Mouse (Mus musculus) megakaryocyte-erythroid progenitor cell, adult 5-6 weeks (primary cell): Measurements from ENCODE around the gene Matn4. TPM values are rescaled to one million over a fixed set of nuclear protein-coding genes. Genes with fewer than 3 reads are reported as not detected.

Experiments used
- ATAC-seq: replicated peaks from 2 replicates; pipeline ENCODE4 v1.8.0; 2016; ENCODE audit warnings: mild to moderate bottlenecking, inconsistent platforms; ENCODE audit not compliant: severe bottlenecking, poor library complexity, low FRiP score, low TSS enrichment
- total RNA-seq, 2 experiments: library from RNA; stranded (forward) in 1 of 2; stranded (reverse) in 1 of 2; fragments of 200-1000, 215-1000 nt in 1 of 2; fragments of >200 nt in 1 of 2; fragmentation: Nextera tagmentation in 1 of 2; gene quantifications; 2 replicates each; pipeline ENCODE4 v1.2.3; 2014 to 2017

The Matn4 gene
- total RNA-seq (2014; fragmentation: Nextera tagmentation) (not detected in 2 replicates), total RNA-seq (2017) (0.09 TPM in 1 of 2 replicates, not detected in the other)

DNA sequence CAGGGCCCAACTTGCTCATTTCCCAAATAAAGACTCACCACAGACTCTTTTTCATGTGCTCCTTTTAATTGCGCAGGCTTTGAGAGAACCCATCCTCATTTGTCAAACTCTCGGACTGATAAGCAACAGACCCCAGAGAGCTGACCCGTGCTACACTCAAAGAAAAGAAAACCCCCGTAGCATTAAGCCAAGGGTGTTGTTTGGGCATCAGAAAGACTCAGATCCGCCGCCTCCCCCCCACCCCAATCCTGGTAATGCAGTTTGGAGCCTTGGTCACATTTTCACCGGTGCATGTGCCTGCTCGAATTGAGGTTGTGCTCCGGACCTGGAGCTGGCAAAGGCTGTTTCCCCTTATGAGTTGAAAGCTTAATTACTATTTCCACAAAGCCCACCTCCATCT, at the start of gene Matn4:
TSS of gene Matn4 (minus strand) at position 101 of the 400 bp plus-strand sequence.
- ATAC-seq, result no peak

DNA sequence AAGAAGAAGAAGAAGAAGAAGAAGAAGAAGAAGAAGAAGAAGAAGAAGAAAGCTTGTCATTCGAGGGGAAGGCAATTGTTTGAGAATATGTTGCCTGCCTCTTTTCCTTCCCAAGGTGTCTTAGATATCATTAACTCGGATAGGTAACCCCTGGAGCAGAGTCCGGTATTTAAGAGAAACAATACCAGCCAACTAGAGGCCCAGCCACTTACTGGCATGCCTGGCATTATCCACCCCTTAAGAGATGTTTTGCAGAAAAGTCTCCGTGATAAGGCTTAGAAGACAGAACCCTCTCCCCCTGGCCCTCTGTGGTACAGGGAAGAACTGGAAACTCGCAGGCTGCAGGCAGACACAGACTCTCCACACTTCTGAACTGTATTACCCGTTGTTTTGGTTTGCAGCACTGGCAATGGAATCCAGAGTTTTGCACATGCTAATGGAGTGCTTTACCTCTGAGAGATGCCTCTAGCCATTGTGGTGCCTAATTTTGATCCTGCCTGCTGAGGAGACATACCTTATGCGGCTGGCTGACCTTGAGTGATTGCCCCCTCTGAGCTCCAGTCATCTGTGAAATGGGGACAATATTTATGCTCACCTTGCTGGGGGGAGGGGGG, 49.0 kb upstream of the Matn4 start:
- no peak for ATAC-seq

GRCm38 (mm10) chr2:164453047-164453757, 48.2 kb upstream of the Matn4 start:
- ATAC-seq, result no peak

DNA sequence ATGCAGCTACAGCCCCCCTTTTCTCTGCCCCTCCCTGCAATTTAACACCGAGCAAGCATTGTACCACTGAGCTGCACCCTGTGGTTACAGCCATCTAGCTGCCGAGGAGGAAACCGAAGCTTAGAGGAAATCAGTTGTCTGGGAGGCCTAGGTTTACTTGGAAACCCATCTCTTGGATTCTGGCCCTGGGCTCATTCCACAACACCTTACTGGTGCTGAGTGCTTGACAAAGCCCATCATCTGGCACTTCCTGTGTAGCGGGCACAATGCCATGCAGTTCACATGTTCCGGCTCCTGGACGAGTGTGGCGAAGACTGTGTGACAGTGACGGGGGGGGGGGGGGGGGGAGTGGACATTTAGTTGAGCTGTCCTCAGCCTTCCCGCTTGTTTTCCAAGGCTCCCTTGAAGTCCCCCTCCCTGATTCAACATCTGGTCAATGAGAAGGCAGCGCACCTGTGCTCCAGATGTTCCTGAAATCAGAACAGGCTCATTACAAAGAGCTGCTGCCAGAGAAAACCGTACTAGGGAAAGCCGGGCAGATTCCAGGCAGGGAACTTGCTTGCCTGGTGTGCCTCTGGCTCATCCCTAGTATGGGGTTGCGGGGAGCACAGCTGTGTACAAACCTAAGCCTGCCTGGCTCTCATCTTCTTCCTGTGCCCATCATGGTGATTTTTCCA, 47.2 kb upstream of the Matn4 start:
- no peak for ATAC-seq

GRCm38 (mm10) chr2:164449341-164450042, 44.5 kb upstream of the Matn4 start:
- no peak for ATAC-seq

GRCm38 (mm10) chr2:164448921-164449320, 44.0 kb upstream of the Matn4 start:
- no peak for ATAC-seq

DNA sequence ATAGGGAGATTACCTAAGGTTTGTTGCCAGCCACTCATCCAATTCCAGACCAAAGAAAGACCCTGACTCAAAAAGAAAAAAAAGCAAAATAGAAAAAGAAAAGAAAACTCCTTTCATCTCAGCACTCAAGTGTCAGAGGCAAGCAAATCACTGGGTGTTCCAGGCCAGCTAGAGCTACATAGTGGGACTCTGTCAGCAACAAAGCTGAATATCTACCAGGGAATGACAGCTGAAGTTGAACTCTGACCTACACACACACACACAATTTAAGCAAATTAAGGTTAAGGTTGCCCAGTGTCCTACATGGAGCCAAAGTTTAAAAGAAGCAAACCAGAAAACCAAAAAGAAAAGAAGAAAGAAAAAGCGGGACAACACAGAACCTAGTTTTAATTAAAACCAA, 43.2 kb upstream of the Matn4 start:
- no peak for ATAC-seq

DNA sequence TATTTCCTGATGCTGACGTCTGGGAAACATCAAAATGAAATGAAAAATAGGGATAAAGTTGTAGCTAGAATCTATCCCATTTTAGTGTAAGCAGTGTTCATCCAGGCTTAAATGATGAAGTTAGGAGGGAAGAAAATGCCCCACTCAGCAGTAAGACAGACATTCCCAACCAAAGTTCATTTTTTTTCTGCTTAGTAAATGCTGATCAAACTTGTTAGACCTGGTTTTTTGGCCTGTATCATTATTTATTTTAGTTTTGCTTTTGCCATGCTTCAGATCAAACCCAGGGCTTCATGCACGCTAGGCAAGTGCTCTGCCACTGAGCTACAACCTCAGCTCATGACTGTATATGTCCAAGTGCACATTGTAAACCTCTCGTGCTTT, 41.1 kb upstream of the Matn4 start:
- ATAC-seq, result no peak

DNA sequence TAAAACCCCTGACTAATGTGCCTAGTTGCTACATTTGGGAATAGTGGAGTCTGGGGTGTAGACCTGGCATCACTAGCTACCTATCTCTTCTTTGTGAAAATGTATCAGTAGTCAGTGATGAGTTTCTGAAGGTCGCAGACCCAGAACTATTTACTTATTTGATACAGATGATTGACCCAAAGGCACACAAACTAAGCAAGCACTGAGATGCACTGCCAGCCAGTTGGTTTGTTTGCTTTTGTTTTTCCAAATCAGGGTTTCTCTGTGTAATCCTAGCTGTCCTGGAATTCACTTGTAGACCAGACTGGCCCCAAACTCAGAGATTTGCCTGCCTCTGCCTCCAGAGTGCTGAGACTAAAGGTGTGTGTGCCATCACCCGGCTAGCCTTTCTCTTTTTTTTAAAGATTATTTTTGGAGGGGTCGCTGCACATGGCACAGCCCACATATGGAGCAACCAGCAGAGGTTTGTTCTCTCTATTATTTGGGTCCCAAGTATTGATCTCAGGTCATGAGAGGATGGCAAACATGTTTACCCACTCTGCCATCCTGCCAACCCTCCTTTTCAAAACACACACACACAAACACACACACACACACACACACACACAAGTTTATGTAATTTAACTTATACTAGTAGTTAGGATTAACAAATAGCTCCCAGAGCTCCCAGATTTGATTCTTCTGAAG, 40.6 kb upstream of the Matn4 start:
- no peak for ATAC-seq

DNA sequence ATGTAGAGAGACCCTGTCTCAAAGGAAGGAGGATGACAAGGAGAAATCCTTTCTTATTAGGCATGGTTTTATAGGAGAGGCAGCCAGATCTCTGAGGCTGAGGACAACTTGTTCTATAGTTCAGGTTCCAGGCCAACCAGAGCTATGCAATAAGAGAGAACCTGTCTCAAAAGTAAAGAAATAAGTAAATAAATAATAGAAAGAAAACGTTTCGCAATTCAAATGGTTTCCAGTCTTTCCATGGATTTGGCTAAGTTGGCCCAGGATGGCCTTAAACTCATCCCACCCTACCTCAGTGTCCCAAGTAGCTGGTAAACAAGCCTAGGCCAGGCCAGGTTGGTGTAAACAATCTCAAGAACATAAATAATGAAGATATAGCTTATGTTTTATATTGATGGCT, 39.7 kb upstream of the Matn4 start:
- ATAC-seq, result no peak

- ATAC-seq, result no peak
These were observed 38.6 kb upstream of the Matn4 start, which contains the start of gene Sdc4 for GRCm38 (mm10) chr2:164443460-164444000. TSS of gene Sdc4 (minus strand) at chr2:164443887.

DNA sequence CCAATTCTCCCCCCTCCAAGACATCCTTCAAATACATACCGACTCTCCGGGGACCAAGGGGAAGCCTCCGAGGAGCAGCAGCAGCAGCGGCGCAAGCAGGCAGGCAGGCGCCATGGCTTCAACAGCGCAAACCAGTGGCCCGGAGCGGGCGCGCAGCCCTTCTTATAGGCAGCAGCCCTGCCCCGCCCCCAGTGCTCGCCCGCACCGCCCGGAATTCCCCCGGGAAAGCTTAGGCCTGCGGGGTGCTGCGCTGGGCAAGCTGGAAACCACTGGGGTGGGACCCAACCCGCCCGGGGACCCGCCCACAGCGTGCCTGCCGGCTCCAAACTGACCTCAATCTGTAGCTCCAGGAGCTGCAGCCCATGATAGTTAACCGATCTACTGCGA, 38.1 kb upstream of the Matn4 start:
- 0 out of 2 replicates have a peak, but pooled peaks have one; percentile 12 for ATAC-seq

GRCm38 (mm10) chr2:164442315-164443050, 37.5 kb upstream of the Matn4 start:
- ATAC-seq, result peak; percentile 32; the same call in 1 of the 2 replicates

DNA sequence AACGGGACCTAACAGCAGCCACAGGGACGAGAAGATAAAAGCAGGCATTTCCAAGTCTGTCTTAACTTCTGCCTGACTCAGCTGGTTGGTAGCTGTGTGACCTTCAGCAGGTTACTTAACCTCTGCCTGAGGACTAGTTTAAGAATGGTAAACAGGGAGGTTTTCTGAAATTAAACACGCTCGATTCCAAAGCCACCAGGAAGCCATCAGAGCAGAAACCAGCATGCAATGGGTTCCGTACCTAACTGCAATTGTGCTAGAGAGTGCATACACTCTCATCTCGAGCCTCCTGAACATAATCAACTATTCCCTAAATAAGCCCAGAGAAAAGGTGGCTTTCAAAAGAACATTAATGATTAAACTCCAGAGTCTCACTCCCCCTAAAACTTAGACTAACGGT, 36.8 kb upstream of the Matn4 start:
- ATAC-seq, result no peak

DNA sequence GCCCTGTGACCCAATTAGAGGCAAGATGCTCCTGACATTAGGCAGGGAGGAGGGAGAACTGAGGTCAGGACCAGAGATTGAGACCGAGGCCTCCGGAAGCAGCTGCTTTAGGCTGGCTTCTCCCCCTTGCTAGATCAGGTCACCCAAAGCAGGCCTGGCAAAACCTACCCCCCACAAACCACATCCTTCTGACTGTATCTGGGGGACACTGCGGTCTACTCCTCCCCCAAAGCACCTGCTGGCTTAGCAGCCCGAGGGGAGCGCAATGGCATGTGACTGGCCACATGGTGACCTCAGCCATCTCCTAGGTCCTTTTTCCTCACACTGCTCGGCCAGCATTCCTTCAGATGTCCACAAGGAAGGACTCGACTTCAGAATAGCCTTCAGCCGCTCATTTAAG, 36.2 kb upstream of the Matn4 start:
- no peak for ATAC-seq

DNA sequence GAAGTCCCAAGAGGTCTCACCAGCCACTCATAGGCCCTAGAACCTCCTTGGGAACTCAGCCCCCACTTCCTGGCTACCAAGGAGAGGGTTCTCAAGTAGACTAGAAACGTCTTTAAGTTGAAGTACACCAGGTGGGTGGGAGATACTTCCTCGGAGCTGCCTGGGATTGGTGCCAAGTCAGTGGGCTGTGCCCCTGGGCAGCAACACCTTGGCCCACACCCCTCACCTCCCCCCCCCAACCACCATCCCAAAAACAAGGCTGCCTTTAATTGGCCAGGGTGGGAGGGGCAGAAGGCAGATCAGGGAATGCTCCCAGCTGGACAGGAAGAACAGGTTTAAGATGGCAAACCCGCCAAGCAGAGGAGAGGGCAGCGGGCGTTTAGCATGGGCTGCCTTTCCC, 35.4 kb upstream of the Matn4 start:
- no peak for ATAC-seq

DNA sequence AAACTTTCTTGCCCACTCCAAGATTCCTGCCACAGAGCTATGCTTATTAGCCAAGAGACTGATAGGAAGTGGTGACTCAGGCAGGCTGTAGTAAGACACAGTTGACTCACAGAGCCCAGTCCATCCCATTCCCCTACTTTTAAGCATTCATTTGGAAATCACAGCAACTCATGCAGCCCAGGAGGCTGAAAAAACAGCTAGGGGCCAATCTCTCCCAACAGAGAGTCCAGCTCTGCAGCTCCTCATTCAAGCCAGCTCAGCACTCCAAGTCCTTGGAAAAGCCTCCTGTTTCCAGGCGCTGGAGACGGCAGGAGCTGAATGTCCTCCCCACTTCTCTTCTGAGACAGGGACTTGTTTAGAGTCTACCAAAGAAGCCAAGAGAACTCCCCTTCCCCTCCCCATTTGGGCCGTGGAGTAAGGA, 34.1 kb upstream of the Matn4 start:
- no peak for ATAC-seq

- no peak for ATAC-seq
These were observed 33.3 kb upstream of the Matn4 start for GRCm38 (mm10) chr2:164438257-164438656.

GRCm38 (mm10) chr2:164437710-164438109, 32.8 kb upstream of the Matn4 start:
- no peak for ATAC-seq
